Mouse (Mus musculus) B cell, adult (primary cell): ENCODE measurements around the gene Crabp2. TPM values are rescaled to one million over a fixed set of nuclear protein-coding genes. Genes with fewer than 3 reads are reported as not detected.

Source experiments
- total RNA-seq: library from RNA; stranded (reverse); gene quantifications from 4 replicates; pipeline ENCODE4 v1.2.4, GENCODE M21; 2023; ENCODE audit not compliant: inconsistent age

Crabp2 gene
- total RNA-seq: 0.78 to 2.5 TPM (median 1.4 TPM) in 4 replicates

DNA sequence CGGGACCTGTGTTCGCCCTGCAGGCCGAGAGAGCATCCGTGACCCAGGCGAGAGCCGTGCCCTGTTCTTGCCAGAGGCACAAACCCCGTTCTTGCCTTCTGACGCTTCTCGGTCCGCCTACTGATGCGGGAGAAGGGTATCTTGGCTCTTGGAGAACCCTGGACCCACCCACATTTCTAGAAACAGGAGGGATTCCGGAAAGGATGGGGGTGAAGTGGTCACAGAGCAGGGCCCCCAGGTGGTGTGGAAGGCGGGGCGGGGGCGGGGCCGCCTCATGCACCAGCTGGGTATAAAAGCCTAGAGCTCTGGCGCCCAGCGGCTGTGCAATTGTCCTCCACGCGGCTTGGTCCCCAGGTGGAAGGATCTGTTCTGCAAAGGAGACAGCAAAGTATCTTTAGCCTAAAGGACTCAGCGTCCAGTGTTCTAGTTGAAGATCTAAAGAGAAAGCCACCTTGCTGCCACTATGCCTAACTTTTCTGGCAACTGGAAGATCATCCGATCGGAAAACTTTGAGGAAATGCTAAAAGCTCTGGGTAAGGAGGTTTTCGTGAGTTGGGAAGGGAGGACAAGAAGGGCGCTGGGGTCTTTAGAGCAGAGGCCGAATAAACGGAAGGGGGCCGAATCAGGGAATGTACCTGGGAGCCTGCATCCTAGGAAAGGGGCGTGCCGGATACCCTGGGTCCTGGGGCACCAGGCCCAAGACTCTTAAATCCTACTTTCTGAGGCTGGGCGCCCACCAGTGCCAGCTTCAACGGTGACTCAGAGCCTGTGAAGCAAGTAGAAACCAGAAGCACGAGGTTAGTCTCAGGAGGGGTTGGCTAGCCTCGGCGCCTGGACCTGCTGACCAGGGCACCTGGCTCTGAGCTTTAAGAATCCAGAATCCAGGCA lies at the start of gene Crabp2:
Gene Crabp2 (plus strand): TSS at position 289 of the 888 bp plus-strand sequence.

DNA sequence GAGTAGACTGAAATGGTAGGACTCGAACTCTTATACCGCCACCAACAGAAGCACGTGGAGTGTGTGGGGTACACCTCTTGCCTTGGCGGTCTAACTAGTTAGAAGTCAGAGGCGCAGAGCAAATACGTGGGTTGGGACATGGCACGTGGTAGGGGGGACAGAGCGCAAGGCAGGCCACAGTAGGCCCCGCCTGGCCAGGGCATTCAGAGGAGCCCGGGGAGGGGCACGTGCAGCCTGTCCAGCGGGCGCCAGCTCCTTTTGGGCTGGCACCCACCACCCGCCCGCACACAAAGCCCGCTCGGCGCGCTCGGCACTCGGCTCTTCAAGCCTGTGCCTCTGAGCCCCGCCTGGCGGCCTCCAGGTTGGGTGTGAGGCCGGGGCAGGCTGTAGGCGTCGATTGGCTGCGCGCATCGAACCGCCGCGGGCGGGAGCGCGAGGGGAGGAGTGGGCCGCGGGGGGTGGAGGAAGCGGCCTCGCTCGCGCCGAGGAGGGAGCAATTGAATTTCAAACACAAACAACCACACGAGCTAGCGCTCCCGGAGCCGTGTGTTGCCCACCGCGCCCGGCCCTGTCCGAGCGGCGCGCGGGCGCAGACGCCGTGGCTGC lies 42.5 kb upstream of the Crabp2 start, which contains the start of gene Hdgf:
Gene Hdgf (plus strand): TSS at position 442 of the 606 bp plus-strand sequence.

GRCm38 (mm10) chr3:87919336-87920108 lies 28.9 kb upstream of the Crabp2 start, which contains the start of gene Mrpl24:
Gene Mrpl24 (plus strand): TSS chr3:87919506.

GRCm38 (mm10) chr3:87930078-87930795 lies 18.2 kb upstream of the Crabp2 start, which contains the start of the genes Isg20l2 and Rrnad1:
Gene Isg20l2 (plus strand): TSS chr3:87930314.
Gene Rrnad1 (minus strand): TSS chr3:87930717.

DNA sequence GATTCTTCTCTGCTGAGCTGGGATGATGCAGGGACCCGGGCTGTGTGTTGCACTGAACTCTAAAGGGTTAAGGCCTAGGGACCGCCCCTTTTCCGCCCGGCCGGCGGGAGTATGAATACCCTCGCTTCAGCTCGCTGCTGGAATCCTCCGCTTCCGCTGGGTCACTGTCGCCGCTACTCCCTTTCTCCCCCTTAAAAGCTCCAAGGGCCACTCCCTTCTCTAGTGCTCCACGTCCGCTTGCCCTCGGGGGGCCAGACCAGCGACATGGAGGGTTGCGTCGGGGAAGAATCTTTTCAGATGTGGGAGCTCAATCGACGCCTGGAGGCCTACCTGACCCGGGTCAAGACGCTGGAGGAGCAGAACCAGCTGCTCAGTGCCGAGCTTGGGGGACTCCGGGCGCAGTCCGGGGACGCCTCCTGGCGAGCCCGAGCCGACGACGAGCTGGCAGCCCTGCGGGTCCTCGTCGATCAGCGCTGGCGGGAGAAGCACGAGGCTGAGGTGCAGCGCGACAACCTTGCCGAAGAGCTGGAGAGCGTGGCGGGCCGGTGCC lies 22.5 kb downstream of the Crabp2 start, which contains the start of gene Nes:
Gene Nes (plus strand): TSS at position 140 of the 550 bp plus-strand sequence.

GRCm38 (mm10) chr3:88000181-88000580 lies 51.7 kb downstream of the Crabp2 start, which contains the start of gene Bcan:
Gene Bcan (minus strand): TSS chr3:88000230.

Other genes starting within 250 kb of the Crabp2 start
- gene Lrrc71, start 200.0 kb upstream of the Crabp2 start, total RNA-seq: 0.26 to 1.7 TPM (median 0.80 TPM) in 3 of 4 replicates, not detected in the other
- gene Ntrk1, start 153.5 kb upstream of the Crabp2 start, total RNA-seq: not detected in 4 replicates
- gene Insrr, start 151.7 kb upstream of the Crabp2 start, total RNA-seq: 0.09 TPM in 1 of 4 replicates, not detected in the others
- gene Pear1, start 124.4 kb upstream of the Crabp2 start, total RNA-seq: 16.6 to 23.2 TPM (median 22.4 TPM) in 4 replicates
- 27.4 to 31.3 TPM (median 29.4 TPM) in 4 replicates for gene Sh2d2a, start 101.9 kb upstream of the Crabp2 start, total RNA-seq
- 54.7 to 61.5 TPM (median 57.6 TPM) in 4 replicates for gene Prcc, start 63.1 kb upstream of the Crabp2 start, total RNA-seq
- 77.9 to 83.0 TPM (median 79.1 TPM) in 4 replicates for gene Hdgf, start 42.3 kb upstream of the Crabp2 start, total RNA-seq
- 126 to 163 TPM (median 139 TPM) in 4 replicates for gene Mrpl24, start 29.2 kb upstream of the Crabp2 start, total RNA-seq
- gene Isg20l2, start 18.4 kb upstream of the Crabp2 start, total RNA-seq: 64.0 to 71.6 TPM (median 66.1 TPM) in 4 replicates
- gene Rrnad1, start 17.9 kb upstream of the Crabp2 start, total RNA-seq: 29.4 to 38.4 TPM (median 34.5 TPM) in 4 replicates
- not detected in 4 replicates for gene Nes, start 22.4 kb downstream of the Crabp2 start, total RNA-seq
- gene Bcan, start 51.6 kb downstream of the Crabp2 start, total RNA-seq: not detected in 4 replicates
- gene Hapln2, start 78.9 kb downstream of the Crabp2 start, total RNA-seq: not detected in 4 replicates
- gene Gpatch4, start 94.4 kb downstream of the Crabp2 start, total RNA-seq: 13.7 to 20.9 TPM (median 16.4 TPM) in 4 replicates
- gene Naxe, start 109.8 kb downstream of the Crabp2 start, total RNA-seq: 27.1 to 33.9 TPM (median 32.0 TPM) in 4 replicates
- not detected in 4 replicates for gene Ttc24, start 129.6 kb downstream of the Crabp2 start, total RNA-seq
- gene Iqgap3, start 133.3 kb downstream of the Crabp2 start, total RNA-seq: 0.42 to 1.5 TPM (median 0.56 TPM) in 4 replicates
- gene Mef2d, start 193.7 kb downstream of the Crabp2 start, total RNA-seq: 342 to 418 TPM (median 405 TPM) in 4 replicates